Mouse (Mus musculus) intestine, embryonic 14.5 days (tissue): ENCODE results near the gene Masp1. TPM values are rescaled to one million over a fixed set of nuclear protein-coding genes. Genes with fewer than 3 reads are reported as not detected.

Source experiments
- ATAC-seq: fragments of 200-750 bp; cut with Nextera tagmentation; replicated peaks from 2 replicates; pipeline ENCODE4 v1.8.0; 2017; ENCODE audit warnings: low read depth, moderate number of reproducible peaks, moderate TSS enrichment, moderate library complexity; ENCODE audit not compliant: low FRiP score, low TSS enrichment
- DNase-seq: peaks from one replicate; pipeline ENCODE4 v3.0.0-alpha.2; 2018; ENCODE audit warnings: low spot score
- H3K27ac ChIP-seq: fragments of 300-500 bp; sonication (generic); 2 replicates; pipeline ENCODE4 v1.5.1; 2014; ENCODE audit warnings: low read depth, mild to moderate bottlenecking, control low read depth
- H3K27me3 ChIP-seq: fragments of 300-500 bp; sonication (generic); replicated peaks from 2 replicates; pipeline ENCODE4 v1.6.1; 2014; ENCODE audit warnings: low read length, control low read depth; ENCODE audit not compliant: control insufficient read depth, insufficient read depth
- H3K36me3 ChIP-seq: fragments of 300-500 bp; sonication (generic); 2 replicates; pipeline ENCODE4 v1.6.1; 2014; ENCODE audit warnings: low read length, control low read depth; ENCODE audit not compliant: control insufficient read depth, insufficient read depth
- H3K4me1 ChIP-seq: fragments of 300-500 bp; sonication (generic); replicated peaks from 2 replicates; pipeline ENCODE4 v1.6.1; 2014; ENCODE audit warnings: low read length, control low read depth, mixed read lengths; ENCODE audit not compliant: control insufficient read depth, insufficient read depth
- H3K4me2 ChIP-seq: fragments of 300-500 bp; sonication (generic); 2 replicates; pipeline ENCODE4 v1.6.1; 2014; ENCODE audit warnings: low read length
- H3K4me3 ChIP-seq: fragments of 300-500 bp; sonication (generic); 2 replicates; pipeline ENCODE4 v1.5.1; 2014; ENCODE audit warnings: low read depth, low read length, control low read depth, mixed read lengths
- H3K9ac ChIP-seq: fragments of 300-500 bp; sonication (generic); 2 replicates; pipeline ENCODE4 v1.6.1; 2014; ENCODE audit warnings: mild to moderate bottlenecking, low read length
- H3K9me3 ChIP-seq: fragments of 300-500 bp; sonication (generic); 2 replicates; pipeline ENCODE4 v1.6.1; 2016; ENCODE audit warnings: low read length, control low read depth; ENCODE audit not compliant: control insufficient read depth
- WGBS: fragments of 180-500 bp; shearing (Covaris S2); extraction: QIAGEN DNeasy Blood & Tissue Kit; methylation state at CpG from one replicate; pipeline ENCODE4 v1.1.7; 2014; 5-methylcytosine and 5-hydroxymethylcytosine counted together
- polyA plus RNA-seq: library from polyadenylated mRNA; unstranded; fragments of >200 nt; fragmentation: Nextera tagmentation; extraction: Ambion mirVana; gene quantifications from 2 replicates; pipeline ENCODE4 v1.2.1, GENCODE M21; 2014

Masp1 gene
- polyA plus RNA-seq, 1 experiment from 2014 or later = 6.0 TPM

- Histone ChIP-seq H3K4me1 (peaks cover 7% of the 10 kb centered on the region), H3K9me3 (no peaks in the 10 kb centered on the region), H3K4me2 (no peak overlapping the region), H3K4me3 (no peak overlapping the region), H3K27me3 (no peaks in the 10 kb centered on the region), H3K9ac (no peak overlapping the region), H3K36me3 (no peaks in the 10 kb centered on the region), H3K27ac (no peak overlapping the region)
- 90% methylated on average over 4 of the region's 4 CpGs for WGBS
- DNase-seq (no peak), ATAC-seq (no peak)
These were observed 27.8 kb downstream of the Masp1 start for GRCm38 (mm10) chr16:23492783-23493182.

- Histone ChIP-seq H3K9me3 (no peaks in the 10 kb centered on the region), H3K27me3 (no peaks in the 10 kb centered on the region), H3K9ac (no peak overlapping the region), H3K4me2 (no peak overlapping the region), H3K27ac (no peak overlapping the region), H3K36me3 (no peaks in the 10 kb centered on the region), H3K4me1 (no peaks in the 10 kb centered on the region), H3K4me3 (no peak overlapping the region)
- ATAC-seq = no peak
- 89% methylated on average over 10 of the region's 10 CpGs for WGBS
- no peak for DNase-seq
These were observed 37.3 kb downstream of the Masp1 start for GRCm38 (mm10) chr16:23483292-23483691.

- no peak overlapping the region for H3K4me2 ChIP-seq
- ATAC-seq = no peak
- H3K36me3 ChIP-seq = no peaks in the 10 kb centered on the region
- no peak overlapping the region for H3K9ac ChIP-seq
- no peaks in the 10 kb centered on the region for H3K9me3 ChIP-seq
- H3K27ac ChIP-seq = no peak overlapping the region
- WGBS = 95% methylated on average over 12 of the region's 12 CpGs
- H3K4me1 ChIP-seq = no peaks in the 10 kb centered on the region
- no peaks in the 10 kb centered on the region for H3K27me3 ChIP-seq
- no peak for DNase-seq
- no peak overlapping the region for H3K4me3 ChIP-seq
These were observed 37.8 kb downstream of the Masp1 start for GRCm38 (mm10) chr16:23482846-23483245.

GRCm38 (mm10) chr16:23482218-23482617 is 38.4 kb downstream of the Masp1 start:
- 84% methylated on average over 3 of the region's 3 CpGs for WGBS
- no peak overlapping the region for H3K4me2 ChIP-seq
- ATAC-seq (no peak), DNase-seq (no peak)
- H3K27me3 ChIP-seq = no peaks in the 10 kb centered on the region
- H3K27ac ChIP-seq = no peak overlapping the region
- no peaks in the 10 kb centered on the region for H3K9me3 ChIP-seq
- H3K9ac ChIP-seq = no peak overlapping the region
- no peaks in the 10 kb centered on the region for H3K36me3 ChIP-seq
- H3K4me1 ChIP-seq = no peaks in the 10 kb centered on the region
- no peak overlapping the region for H3K4me3 ChIP-seq

GRCm38 (mm10) chr16:23479872-23480603 is 40.6 kb downstream of the Masp1 start:
- H3K9ac ChIP-seq = no peak overlapping the region
- no peaks in the 10 kb centered on the region for H3K9me3 ChIP-seq
- no peaks in the 10 kb centered on the region for H3K27me3 ChIP-seq
- WGBS = 76% methylated on average over 7 of the region's 7 CpGs
- no peak overlapping the region for H3K4me2 ChIP-seq
- ATAC-seq (no peak), DNase-seq (no peak)
- H3K4me3 ChIP-seq = no peak overlapping the region
- H3K27ac ChIP-seq = no peak overlapping the region
- H3K36me3 ChIP-seq = no peaks in the 10 kb centered on the region
- H3K4me1 ChIP-seq = no peaks in the 10 kb centered on the region

- H3K36me3 ChIP-seq = no peaks in the 10 kb centered on the region
- H3K4me1 ChIP-seq = no peaks in the 10 kb centered on the region
- DNase-seq (no peak), ATAC-seq (no peak)
- H3K4me3 ChIP-seq = no peak overlapping the region
- H3K9me3 ChIP-seq = no peaks in the 10 kb centered on the region
- no peak overlapping the region for H3K27ac ChIP-seq
- no peak overlapping the region for H3K4me2 ChIP-seq
- H3K27me3 ChIP-seq = no peaks in the 10 kb centered on the region
- H3K9ac ChIP-seq = no peak overlapping the region
These were observed 44.0 kb downstream of the Masp1 start for GRCm38 (mm10) chr16:23476598-23476997.

GRCm38 (mm10) chr16:23475651-23476050 is 45.0 kb downstream of the Masp1 start:
- no peaks in the 10 kb centered on the region for H3K4me1 ChIP-seq
- no peaks in the 10 kb centered on the region for H3K27me3 ChIP-seq
- H3K4me3 ChIP-seq = no peak overlapping the region
- no peaks in the 10 kb centered on the region for H3K9me3 ChIP-seq
- H3K4me2 ChIP-seq = no peak overlapping the region
- no peaks in the 10 kb centered on the region for H3K36me3 ChIP-seq
- H3K9ac ChIP-seq = no peak overlapping the region
- ATAC-seq (no peak), DNase-seq (no peak)
- H3K27ac ChIP-seq = no peak overlapping the region
- 91% methylated on average over 4 of the region's 4 CpGs for WGBS

GRCm38 (mm10) chr16:23472046-23472445 is 48.6 kb downstream of the Masp1 start:
- WGBS = 49% methylated on average over 3 of the region's 3 CpGs
- Histone ChIP-seq H3K9me3 (no peaks in the 10 kb centered on the region), H3K27ac (no peak overlapping the region), H3K4me3 (no peak overlapping the region), H3K27me3 (no peaks in the 10 kb centered on the region), H3K9ac (no peak overlapping the region), H3K4me2 (no peak overlapping the region), H3K4me1 (no peaks in the 10 kb centered on the region), H3K36me3 (no peaks in the 10 kb centered on the region)
- no peak for ATAC-seq
- no peak for DNase-seq

- Histone ChIP-seq H3K27ac (no peak overlapping the region), H3K36me3 (no peaks in the 10 kb centered on the region), H3K9ac (no peak overlapping the region), H3K9me3 (no peaks in the 10 kb centered on the region), H3K4me3 (no peak overlapping the region), H3K4me1 (no peaks in the 10 kb centered on the region), H3K27me3 (no peaks in the 10 kb centered on the region), H3K4me2 (no peak overlapping the region)
- no peak for DNase-seq
- ATAC-seq = no peak
- WGBS = 89% methylated on average over 6 of the region's 6 CpGs
These were observed 49.1 kb downstream of the Masp1 start for GRCm38 (mm10) chr16:23471551-23471950.
